Mouse (Mus musculus) v-Abl transformed pro-B cells (cell line): Measurements from ENCODE around the gene Pygb.

Experiments used
- in situ Hi-C, 2 experiments: fragments of 400-800 bp; cut with MboI; formaldehyde crosslinking; loops; one replicate each; pipeline ENCODE4 v1.15.1; 2025; ENCODE audit not compliant: unreplicated experiment in 2 of 2

Gene Pygb

GRCm38 (mm10) chr2:150787234-150787771 is 768 bp downstream of the Pygb start:
- in situ Hi-C loops = loop anchor here (25.0 kb wide), 3 partner anchors 225 to 950 kb away; partner anchors contain the start of genes Zfp120 (in 2 of the 2), Cst7 (in 1 of the 2) and Psmf1 (in 1 of the 2)

GRCm38 (mm10) chr2:150788768-150789550 is 2.4 kb downstream of the Pygb start:
- in situ Hi-C loops = loop anchor here (25.0 kb wide), 3 partner anchors 227 to 948 kb away; partner anchors contain the start of genes Zfp120 (in 2 of the 2), Cst7 (in 1 of the 2) and Psmf1 (in 1 of the 2)

- in situ Hi-C loops = loop anchor here (5.0 to 25.0 kb wide), 6 partner anchors 116 to 944 kb away; partner anchors contain the start of genes Zfp120 (in 2 of the 2), Cst7 (in 1 of the 2) and Psmf1 (in 1 of the 2)
These were observed 6.8 kb downstream of the Pygb start for GRCm38 (mm10) chr2:150793320-150793719.

- in situ Hi-C loops = loop anchor here (10.0 to 25.0 kb wide), 5 partner anchors 233 to 939 kb away; partner anchors contain the start of genes Zfp120 (in 2 of the 2), Cst7 (in 1 of the 2) and Psmf1 (in 1 of the 2)
These were observed 11.5 kb downstream of the Pygb start for GRCm38 (mm10) chr2:150798084-150798483.

- in situ Hi-C loops = loop anchor here (5.0 to 25.0 kb wide), 4 partner anchors 192 to 1446 kb away; no protein-coding TSS in a partner anchor
These were observed 14.1 kb downstream of the Pygb start for GRCm38 (mm10) chr2:150800616-150801015.

GRCm38 (mm10) chr2:150803035-150803434 is 16.5 kb downstream of the Pygb start:
- in situ Hi-C loops = loop anchor here (5.0 to 25.0 kb wide), 4 partner anchors 189 to 1448 kb away; no protein-coding TSS in a partner anchor

GRCm38 (mm10) chr2:150808381-150808780 is 21.8 kb downstream of the Pygb start:
- in situ Hi-C loops = loop anchor here (10.0 to 25.0 kb wide), 2 partner anchors 1054 to 1454 kb away; no protein-coding TSS in a partner anchor

GRCm38 (mm10) chr2:150808812-150809211 is 22.3 kb downstream of the Pygb start:
- in situ Hi-C loops = loop anchor here (10.0 to 25.0 kb wide), 2 partner anchors 1053 to 1454 kb away; no protein-coding TSS in a partner anchor

GRCm38 (mm10) chr2:150810603-150811002 is 24.1 kb downstream of the Pygb start:
- in situ Hi-C loops = loop anchor here in 1 of 2 experiments (25.0 kb wide), 1 partner anchor 1052 kb away; no protein-coding TSS in a partner anchor

- in situ Hi-C loops = loop anchor here in 1 of 2 experiments (25.0 kb wide), 1 partner anchor 1049 kb away; no protein-coding TSS in a partner anchor
These were observed 26.3 kb downstream of the Pygb start for GRCm38 (mm10) chr2:150812816-150813215.

GRCm38 (mm10) chr2:150816676-150817402 is 30.3 kb downstream of the Pygb start:
- in situ Hi-C loops = loop anchor here in 1 of 2 experiments (25.0 kb wide), 1 partner anchor 1045 kb away; no protein-coding TSS in a partner anchor

- in situ Hi-C loops = loop anchor here in 1 of 2 experiments (25.0 kb wide), 1 partner anchor 1044 kb away; no protein-coding TSS in a partner anchor
These were observed 32.2 kb downstream of the Pygb start for GRCm38 (mm10) chr2:150818742-150819141.

GRCm38 (mm10) chr2:150820720-150821119 is 34.2 kb downstream of the Pygb start:
- in situ Hi-C loops = loop anchor here in 1 of 2 experiments (10.0 to 25.0 kb wide), 2 partner anchors 184 to 1042 kb away; no protein-coding TSS in a partner anchor

GRCm38 (mm10) chr2:150822987-150823386 is 36.5 kb downstream of the Pygb start:
- in situ Hi-C loops = loop anchor here in 1 of 2 experiments (10.0 to 25.0 kb wide), 2 partner anchors 182 to 1039 kb away; no protein-coding TSS in a partner anchor

- in situ Hi-C loops = loop anchor here in 1 of 2 experiments (5.0 to 10.0 kb wide), 2 partner anchors 81 to 178 kb away; partner anchors contain the start of gene Gins1
These were observed 39.9 kb downstream of the Pygb start for GRCm38 (mm10) chr2:150826426-150826825.

GRCm38 (mm10) chr2:150828164-150828563 is 41.6 kb downstream of the Pygb start:
- in situ Hi-C loops = loop anchor here in 1 of 2 experiments (5.0 to 10.0 kb wide), 2 partner anchors 79 to 177 kb away; partner anchors contain the start of gene Gins1

- in situ Hi-C loops = loop anchor here in 1 of 2 experiments (5.0 to 10.0 kb wide), 2 partner anchors 79 to 176 kb away; partner anchors contain the start of gene Gins1
These were observed 42.1 kb downstream of the Pygb start for GRCm38 (mm10) chr2:150828654-150829053.

- in situ Hi-C loops = loop anchor here in 1 of 2 experiments (5.0 kb wide), 1 partner anchor 77 kb away; the partner anchor contains the start of gene Gins1
These were observed 43.5 kb downstream of the Pygb start for GRCm38 (mm10) chr2:150830011-150830410.

GRCm38 (mm10) chr2:150830911-150831441 is 44.4 kb downstream of the Pygb start:
- in situ Hi-C loops = loop anchor here in 1 of 2 experiments (5.0 kb wide), 1 partner anchor 76 kb away; the partner anchor contains the start of gene Gins1
